Mouse (Mus musculus) adrenal gland, adult 18-20 months (tissue): ENCODE measurements around the gene Vax2. TPM values are rescaled to one million over a fixed set of nuclear protein-coding genes. Genes with fewer than 3 reads are reported as not detected.

Experiments used
- DNase-seq, 2 experiments: peaks; one replicate each; pipeline ENCODE4 v3.0.0; 2021 to 2022; ENCODE audit warnings: low spot score in 2 of 2
- long read RNA-seq, 2 experiments: library from polyadenylated mRNA; stranded (forward); transcript quantifications; one replicate each; pipeline ENCODE4 v2.0.0; 2021
- total RNA-seq, 2 experiments: library from RNA; stranded (reverse); gene quantifications; 1 replicate in 1 of 2; 2 replicates in 1 of 2; pipeline ENCODE4 v1.2.3; 2021

Vax2 gene
- total RNA-seq, result not detected
- long read RNA-seq, experiment 1, result 0 reads
- long read RNA-seq, experiment 2, result 0 reads

DNA sequence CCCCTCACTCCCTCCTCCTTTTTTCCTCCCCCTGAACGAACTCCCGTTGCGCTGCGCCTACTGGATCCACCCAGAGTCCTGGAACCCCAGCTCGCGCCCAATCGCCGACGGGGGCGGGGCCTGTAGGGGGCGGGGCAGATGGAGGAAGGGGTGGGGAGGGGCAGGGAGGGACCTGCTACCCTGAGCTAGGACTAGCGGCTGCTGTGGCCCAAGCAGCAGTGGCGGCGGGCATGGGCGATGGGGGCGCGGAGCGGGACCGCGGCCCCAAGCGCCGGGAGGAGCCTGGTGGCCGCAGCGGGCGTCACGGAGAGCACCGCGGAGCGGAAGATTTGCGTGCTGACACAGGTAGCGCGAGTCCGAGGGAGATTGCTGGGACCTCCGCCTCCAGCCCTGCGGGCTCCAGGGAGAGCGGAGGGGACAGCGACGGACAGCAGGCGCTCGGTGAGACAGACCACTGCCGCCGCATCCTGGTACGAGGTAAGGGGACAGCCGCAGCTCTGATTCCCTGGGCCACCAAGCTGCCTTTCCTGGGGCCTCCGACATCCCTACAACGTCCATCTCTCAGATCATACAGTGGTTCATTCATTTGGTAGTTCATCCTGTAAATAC lies at the start of gene Vax2:
Vax2 (plus strand) TSS at position 198 of the 609 bp plus-strand sequence.
- DNase-seq, result peak; percentile 67 to 75

DNA sequence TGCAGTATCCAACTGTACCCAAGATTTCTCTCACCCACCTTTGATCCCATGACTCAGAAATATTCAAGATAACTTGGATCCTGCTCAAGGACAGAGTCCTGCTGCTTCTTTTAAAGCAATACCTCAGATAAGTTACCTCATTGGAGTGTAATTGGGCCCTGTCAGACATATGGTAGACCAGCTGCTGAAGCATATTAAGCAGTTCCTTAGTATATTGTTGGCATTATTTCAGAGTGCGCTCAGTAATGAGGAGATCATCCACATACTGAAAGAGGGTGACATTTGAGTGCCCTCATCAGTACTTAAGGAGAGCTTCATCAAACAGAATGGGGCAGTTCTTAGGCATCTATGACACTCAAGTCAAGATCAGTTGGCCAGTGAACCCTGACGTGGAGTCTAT lies 46.1 kb upstream of the Vax2 start:
- DNase-seq, result no peak

DNA sequence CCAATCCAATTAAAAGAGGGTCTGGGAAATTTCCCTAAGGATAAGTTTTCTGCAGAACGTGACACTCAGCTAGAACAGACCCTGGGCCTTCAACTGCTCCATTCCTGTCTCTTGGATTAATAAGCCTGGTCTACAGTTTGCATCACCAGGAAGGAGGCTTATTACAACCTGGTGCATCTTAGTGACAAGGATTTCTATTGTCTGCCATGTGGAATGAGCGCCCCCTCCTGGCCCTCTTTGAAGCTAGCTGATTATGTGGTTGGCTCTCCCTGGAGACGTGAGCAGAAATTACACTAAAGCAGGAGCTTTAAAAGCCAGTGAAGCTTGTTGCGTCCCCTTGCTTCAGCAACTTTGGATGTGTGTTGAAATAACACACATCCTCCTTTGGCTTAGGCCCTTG lies 37.7 kb upstream of the Vax2 start:
- peak; percentile 60 to 74 for DNase-seq

DNA sequence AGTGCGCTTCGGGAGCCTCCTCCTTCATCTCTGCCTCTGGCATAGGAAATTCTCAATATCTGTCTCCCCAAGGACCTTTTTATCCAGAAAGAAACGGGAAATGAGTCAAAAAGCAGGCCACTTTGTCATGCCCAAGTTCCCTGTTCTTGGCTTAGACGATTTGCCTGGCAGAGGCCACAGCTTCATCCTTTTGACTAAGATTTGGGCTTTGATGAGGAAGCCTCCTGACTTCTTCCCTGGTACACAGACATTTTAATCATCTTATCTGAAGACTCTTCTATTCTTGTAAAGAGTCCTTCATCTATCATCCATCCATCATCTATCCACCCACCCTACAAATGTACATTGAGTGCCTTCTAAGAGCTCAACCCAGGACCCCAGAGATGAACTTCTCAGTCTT lies 33.3 kb upstream of the Vax2 start, which contains the start of gene Cd207:
Cd207 (minus strand) TSS at position 101 of the 400 bp plus-strand sequence.
- no peak for DNase-seq

DNA sequence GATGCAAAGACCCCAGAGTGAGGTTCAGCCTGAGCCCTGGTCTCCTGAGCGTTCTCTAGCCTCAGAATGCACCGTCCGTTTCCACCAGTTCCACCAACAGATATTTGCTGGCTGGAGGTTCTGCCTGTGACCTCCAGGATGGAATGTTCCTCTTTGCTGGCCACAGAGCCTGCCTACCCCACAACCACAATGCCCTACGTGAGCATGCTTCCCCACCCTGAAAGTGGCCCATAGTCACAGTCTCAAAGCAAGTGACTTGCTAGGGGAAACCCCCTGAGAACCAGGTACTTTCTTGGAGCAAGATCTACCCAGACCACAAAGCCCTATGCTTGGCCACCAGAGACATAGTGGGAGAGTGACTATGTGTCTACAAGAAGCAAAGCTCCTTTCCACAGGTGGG lies 21.7 kb upstream of the Vax2 start:
- no peak for DNase-seq

DNA sequence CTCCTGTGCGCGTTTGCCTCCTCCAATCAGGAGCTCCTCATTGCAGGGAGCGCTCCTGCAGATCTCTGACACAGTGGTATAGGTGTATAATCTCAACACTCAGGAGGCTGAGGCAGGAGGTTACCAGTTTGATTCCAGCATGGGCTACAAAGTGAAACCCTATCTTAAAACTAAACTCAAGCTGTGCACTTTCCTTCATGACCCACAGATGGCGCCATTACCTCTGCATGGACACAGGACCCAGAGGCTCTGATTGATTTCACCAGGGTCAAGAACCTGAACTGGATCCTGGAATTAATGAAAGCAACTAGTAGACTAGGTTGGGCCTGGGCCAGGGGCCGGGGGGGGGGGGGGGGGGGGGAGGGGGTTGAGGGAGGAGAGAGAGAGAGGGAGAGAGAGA lies 20.8 kb upstream of the Vax2 start:
- DNase-seq, result peak; percentile 40 to 41

DNA sequence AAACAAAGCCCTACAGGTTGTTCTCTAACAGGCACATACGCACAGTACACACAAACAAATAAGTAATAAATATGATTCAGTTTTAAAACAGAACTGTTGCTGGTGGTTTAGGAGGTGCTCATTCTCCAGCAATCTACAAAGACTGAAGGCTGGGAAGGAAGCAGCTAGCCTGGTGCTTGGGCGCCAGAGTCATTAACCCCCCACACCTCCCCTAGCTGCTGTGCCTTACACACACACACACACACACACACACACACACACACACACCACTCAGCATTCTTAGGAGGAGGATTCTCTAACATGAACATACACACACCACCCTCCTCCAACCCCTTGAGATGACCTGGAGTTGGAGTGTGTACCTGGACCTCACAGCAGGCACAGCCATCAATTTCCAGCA lies 20.1 kb upstream of the Vax2 start:
- DNase-seq, result no peak

DNA sequence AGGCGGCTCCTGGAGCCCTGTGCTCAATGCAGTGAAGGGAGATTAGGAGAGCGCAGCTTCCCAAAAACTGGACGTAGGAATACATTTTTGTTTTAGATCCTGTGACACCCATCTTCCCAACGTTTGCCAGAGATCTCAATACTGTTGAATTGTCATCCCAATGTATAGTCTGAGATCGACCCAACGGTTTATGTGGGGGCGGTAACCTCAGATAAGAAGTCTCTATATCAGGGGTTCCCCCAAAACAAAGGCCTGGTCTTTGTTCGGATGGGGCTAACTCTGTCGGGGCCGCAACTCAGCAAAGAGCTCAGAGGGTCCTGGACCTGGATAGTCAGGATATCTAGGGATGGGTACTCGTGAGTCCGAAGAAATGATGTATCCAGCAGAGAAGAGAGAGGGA lies 18.1 kb upstream of the Vax2 start:
- DNase-seq, result no peak

DNA sequence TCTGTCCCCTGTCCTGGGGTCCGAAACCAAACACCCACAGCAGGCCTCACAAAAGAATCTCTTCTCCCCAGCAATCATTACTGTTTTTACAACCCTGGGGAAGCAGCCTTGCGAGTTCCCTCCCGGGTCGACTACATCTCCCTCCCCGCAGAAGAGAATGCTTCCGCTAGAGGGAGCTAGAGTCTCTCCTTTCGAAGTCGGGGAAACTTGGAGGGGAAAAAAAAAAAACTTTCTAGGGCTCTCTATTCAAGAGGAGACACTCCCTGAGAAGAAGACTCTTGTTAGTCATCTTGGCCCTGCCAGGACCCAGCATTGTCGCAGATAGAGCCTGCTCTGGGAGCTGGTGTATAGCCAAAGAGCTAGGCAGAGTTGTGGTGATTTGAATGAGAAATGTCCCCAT lies 17.2 kb upstream of the Vax2 start:
- peak in 1 of 2 experiments; percentile 48 for DNase-seq

DNA sequence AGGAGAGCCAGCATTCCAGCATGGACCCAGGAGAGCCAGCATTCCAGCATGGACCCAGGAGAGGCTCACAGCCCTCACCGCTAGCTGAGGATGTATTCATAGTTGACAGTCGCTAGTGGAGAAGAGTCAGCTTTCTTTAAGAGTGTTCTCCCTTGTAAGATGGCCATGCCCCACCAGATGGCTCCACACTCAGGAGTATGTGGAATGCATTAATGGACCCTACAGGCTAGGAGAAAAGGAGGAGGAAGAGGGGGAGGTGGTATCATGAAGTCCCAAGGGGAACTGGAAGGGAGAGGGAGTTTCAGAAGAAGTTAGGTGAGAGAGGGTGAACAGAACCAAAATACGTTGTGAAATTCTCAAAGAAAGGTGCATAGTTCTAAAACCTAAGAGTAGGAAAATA lies 15.3 kb upstream of the Vax2 start:
- no peak for DNase-seq

DNA sequence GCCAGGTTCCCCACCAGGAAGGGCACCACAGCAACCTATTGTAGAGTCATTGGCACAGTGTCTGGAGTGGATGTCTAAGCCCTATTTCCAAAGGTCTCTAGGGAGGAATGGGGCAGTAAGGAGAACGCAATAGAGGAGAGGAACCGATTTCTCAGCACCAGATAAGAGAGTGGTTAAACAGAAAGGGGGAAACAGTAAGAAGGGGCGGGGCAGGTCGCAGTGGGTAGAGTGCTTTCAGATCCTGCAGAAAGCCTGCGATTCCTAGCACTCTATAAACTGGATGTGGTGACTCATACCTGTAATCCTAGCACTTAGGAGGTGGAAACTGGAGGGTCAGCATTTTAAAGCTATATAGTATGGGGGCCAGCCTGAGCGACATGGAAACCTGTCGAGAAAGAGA lies 14.4 kb upstream of the Vax2 start:
- no peak for DNase-seq

DNA sequence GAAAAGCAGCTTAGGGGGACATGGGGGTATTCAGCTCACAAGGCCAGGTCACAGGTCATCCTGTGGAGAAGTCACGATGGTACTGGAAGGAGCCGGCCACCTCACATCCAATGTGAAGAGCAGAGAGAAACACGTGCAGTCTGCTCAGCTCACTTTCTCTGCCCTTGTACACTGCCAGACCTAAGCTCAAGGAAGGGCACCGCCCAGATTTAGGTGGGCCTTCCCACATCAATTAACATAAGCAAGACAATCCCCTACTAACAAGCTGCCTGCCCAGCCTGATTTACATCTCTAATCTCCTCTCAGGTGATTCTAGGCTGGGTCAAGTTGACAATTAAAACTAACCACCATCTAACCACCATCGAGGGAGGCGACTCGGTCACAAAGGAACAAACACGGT lies 13.1 kb upstream of the Vax2 start:
- DNase-seq, result no peak

DNA sequence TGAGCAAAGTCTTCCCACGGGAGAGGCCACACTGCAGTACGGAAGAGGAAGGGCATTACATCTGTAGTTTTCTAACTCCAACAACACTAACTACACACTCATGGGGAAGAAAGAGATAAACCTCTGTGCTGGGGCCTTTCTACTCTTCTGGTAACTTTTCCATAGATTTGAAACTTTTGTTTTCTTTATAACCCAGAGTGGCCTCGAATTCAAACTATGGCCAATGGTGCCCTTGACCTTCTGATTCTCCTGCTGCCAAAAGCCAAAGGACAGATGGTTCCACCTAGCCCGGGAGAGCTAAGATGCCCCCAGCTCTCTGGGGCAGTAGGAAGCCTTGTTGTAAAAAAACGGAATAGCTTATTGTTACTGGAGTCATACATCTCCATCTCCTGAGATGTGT lies 11.1 kb upstream of the Vax2 start:
- DNase-seq, result no peak

DNA sequence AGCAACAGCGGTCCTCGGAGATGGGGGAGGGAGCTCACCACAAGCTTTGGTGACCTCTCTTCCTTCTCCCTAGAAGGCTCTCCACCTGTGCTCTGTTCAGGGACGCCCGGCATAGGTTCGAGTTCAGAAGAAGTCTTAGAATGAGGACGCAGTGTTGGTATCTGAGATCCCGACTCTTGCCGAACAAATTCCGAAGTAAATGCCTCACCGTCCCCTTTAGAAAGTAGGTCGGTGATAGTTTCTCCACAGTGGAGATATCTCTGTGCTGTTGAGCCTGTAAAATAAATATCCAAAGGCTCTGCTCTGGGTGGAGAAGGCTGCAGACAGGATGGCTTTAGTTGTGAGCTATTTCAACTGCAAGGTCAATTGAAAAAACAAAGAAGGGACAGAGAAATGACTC lies 10.1 kb upstream of the Vax2 start:
- no peak for DNase-seq

DNA sequence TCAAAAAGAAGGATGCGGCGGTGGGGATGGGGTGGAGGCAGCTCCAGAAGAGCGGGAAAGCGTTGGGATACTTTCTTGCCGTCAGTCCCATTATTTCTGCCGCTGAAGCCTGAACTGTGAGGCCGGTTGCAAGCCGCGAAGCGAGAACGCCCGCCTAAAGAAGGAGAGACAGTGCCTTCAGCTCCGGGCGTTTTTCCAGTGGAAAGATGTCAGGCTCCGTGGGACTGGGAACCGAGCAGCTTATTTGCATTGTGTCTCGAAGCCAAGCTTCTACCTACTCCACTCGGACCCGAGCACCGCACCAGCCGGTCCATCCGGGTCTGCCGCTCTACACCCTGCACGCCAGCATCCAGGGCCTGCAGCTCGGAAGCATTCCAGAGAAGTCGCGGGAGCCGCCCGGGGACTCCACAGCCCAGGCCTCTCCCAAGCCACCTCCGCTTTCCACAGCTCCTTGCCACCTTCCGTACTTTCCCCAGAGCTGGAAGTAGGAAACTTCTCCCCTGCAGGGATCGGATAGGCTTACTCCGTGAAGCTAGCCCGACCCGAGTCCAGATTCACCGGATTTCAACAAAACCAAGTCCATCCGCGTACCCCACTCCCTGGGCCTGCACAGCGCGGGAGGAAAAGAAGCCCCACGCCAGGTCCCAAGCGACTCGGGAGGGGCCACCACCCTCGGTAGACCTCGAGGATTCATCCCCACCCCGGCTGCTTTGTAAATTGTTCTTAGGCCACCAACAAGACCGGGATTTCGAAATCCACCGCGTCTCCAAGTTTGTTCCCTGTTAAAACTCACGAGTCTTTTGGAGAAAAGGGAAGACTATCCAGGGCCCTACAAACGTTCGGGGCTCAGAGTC lies 8.7 kb upstream of the Vax2 start:
- no peak for DNase-seq

DNA sequence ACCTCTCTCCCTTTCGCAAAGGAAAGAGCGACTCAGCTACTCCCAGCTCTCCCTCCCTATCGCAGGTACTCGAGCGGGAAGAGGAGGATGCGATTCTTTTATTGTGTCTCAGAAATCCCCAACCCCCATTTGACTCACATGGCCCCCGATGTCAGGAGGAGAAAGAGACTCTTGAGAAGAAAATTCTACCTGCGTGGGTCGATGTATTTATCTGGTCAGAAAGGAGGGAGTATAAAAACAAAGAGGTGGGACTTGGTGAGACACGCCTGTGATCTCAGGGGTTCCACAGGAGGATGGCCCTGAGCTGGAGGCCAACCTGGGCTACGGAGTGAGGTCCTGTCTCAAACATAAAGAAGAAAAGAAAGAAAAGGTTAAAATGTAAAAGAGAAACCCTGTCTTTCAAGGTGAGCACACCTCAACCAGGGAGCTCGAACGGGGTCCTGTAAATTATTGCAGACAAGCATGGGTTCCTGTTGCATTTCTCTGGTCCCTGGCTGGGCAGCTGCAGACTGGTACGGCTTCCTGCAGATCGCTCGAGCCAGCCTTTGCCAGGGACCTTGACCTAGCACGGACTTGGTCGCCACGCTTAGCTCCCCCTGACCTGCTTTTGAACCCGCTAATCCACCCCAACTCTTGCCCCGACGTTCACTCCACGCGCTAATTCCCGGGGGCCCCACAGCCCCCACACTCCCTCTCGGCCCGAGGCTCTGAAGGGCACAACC lies 7.9 kb upstream of the Vax2 start:
- DNase-seq, result no peak

DNA sequence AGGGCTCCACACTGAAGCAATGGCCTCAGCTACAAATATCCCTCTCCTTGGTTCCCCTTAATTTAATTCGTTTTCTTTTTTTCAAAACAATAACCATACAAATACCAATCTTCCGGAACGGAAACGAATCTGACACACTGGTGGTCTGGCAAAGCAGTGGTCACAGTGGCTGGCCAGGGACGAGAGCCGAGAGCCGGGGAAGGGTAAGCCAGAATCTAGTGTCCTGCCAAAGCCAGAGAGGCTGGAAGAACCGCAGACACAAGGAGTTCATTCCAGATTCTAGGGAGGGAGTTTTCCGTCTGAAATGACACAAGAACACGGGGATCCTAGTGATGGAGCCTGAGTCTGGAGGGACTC lies 7.4 kb upstream of the Vax2 start:
- no peak for DNase-seq

DNA sequence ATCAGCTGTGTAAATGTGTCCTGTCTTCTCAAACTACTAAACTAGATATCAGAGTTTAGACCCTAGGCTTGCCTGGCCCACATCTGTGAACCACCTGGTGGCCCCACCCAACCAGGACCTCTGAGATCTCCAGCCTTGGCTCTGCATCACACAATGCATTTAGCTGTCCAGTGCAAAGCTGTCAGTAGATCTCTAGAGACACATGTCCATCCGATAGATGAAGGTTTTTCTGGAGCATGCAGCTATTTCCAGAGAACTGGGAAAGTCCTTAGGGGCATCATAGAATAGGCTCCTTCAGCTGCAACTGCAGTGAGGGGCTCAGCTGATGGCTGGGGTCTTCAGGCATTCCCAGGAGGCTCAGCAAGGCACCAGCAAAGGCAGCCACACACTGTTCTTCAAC lies 6.8 kb upstream of the Vax2 start:
- no peak for DNase-seq

DNA sequence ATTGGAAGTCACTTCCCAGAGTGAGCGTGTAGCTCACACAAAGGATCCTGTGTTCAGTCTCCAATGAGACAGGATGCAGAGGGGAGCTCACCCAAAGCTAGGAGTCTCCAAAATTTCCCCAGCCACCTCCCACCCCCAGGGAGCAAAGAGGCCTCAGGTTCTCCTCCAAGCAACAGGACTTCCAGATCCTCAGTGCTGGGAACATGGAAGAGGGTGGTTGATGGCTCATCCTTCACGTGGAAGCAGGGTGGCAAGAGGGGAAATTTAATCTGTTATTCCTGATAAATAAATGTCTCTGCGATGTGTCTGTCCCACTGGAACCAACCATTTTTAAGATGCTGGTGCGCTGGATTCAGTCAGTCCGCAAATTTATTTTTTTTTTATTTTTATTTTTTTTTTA lies 6.4 kb upstream of the Vax2 start:
- DNase-seq, result no peak

DNA sequence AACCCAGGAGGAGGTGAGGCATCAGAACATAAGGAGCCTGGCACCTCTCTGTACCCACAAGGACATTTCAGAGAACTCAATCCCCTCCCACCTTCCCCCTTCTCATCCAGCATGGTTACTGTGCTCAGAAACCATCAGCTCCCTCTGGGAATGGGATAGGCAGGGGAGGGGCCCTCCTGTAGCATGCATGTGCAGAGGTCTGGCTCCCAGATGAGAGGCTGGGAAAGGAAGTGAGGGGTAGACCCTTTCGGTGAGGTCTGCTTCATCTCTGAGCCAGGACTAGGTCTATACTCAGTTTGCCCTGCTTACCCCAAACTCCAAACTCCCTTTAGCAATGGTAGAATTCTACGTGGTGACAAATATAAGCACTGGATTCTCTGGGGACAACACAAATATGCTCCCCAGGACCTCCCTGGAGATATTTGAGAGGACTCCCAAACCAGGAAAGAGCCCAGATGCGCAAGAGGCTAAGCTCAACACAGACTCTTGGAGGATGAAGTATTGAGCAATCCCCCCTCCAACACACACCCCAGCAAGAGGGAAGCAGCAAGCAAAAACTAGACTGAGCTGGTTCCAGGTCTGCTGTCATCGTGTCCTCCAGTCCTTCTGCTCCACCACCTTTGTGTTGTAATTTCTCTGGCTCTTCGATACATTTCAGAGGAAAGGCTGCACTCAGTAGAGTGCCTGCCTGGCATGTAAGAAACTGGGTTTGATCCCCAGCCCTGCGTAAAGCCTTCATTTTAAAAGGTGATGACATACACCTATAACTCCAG lies 3.1 kb upstream of the Vax2 start:
- no peak for DNase-seq

DNA sequence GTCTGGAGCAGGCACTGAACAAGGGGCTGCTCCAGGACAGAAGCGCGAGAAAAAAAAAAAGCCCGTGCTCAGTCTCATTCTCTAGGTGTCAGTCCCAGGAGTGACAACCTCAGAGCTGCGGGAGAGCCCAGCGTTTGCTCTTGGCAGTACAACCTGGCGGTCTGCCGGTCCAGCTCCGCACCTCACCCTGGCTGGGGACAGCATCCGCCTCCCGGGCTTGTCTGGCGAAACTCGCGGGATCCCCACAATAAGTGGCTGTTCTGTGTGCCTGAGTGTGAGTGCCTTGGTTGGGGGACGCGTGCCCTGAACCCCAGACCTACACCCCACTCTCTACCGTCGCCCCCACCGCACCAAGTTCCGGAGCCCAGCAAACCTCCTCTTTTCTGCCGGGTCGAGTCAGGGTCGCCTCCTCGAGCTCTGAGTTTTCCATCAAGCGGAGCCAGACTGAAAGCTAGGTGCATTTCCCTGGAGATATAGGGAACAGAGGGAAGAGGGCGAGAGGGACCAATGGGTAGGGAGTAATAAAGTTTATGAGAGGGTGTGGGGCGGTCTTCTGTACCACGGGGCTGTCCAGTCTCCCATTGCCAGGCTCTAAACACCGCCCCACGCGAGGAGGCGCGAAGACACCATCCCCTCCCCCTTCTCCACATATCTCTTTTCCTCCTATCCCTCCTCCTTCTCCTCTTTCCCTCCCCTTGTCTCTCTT lies 550 bp upstream of the Vax2 start:
- no peak for DNase-seq
